Mouse (Mus musculus) kidney, adult 2 months (tissue): ENCODE results near the gene Lclat1.

Experiments
- CTCF ChIP-seq: fragments of 200-500 bp; conservative IDR thresholded peaks from 2 replicates; pipeline ENCODE4 v1.5.1; 2011; ENCODE audit warnings: low read depth, mild to moderate bottlenecking, control low read depth, low read length, moderate library complexity, mixed read lengths; ENCODE audit not compliant: insufficient read depth, insufficient read length
- POLR2A ChIP-seq: fragments of 200-500 bp; IDR thresholded peaks from one replicate; pipeline ENCODE4 v1.6.1; 2011; ENCODE audit warnings: low read depth, low read length, control low read depth

- TF ChIP-seq CTCF = no peak
- no peak for TF ChIP-seq POLR2A
Observed at GRCm38 (mm10) chr17:73227361-73227760, 119.6 kb downstream of the Lclat1 start.
